ENCODE assay signal across 8 mouse cellular contexts in genomic region chr2:4883009-4883704, GRCm38 (mm10). TPM values are rescaled to one million over a fixed set of nuclear protein-coding genes. Genes with fewer than 3 reads are reported as not detected.
DNase-seq lines count a peak whose midpoint lies in the region; ATAC-seq and TF ChIP-seq lines count a peak whose summit lies in the region.

No protein-coding gene starts in this region.

- peak; percentile 19 for DNase-seq in thymus, adult 2 months
- no peak for DNase-seq in thymus, adult 18-20 months
- DNase-seq in embryonic facial prominence, embryonic 11.5 days (ENCODE audit: low spot score): peak; percentile 56
- DNase-seq in limb, embryonic 11.5 days (ENCODE audit: low spot score): peak; percentile 36
- no peak for DNase-seq in ovary, adult 18-20 months (ENCODE audit: low spot score)
- no peak for DNase-seq in lung, postnatal 36 days
- no peak for DNase-seq in cerebellum, postnatal 4 days (ENCODE audit: low spot score in 2 of 2)

- H3K4me1 ChIP-seq in thymus, adult 2 months (replicated peaks; ENCODE audit: control insufficient read depth, insufficient read depth, low read length): peaks cover 3% of the 10 kb centered on the region; the same call in 1 of the 2 replicates
- peaks cover 4% of the 10 kb centered on the region; the same call in 1 of the 2 replicates for H3K4me1 ChIP-seq in embryonic facial prominence, embryonic 11.5 days (ENCODE audit: control insufficient read depth, insufficient read depth, low read length)
- H3K4me1 ChIP-seq in limb, embryonic 11.5 days (ENCODE audit: control insufficient read depth, insufficient read depth, low read length): peaks cover 8% of the 10 kb centered on the region

- no peak overlapping the region for H3K27ac ChIP-seq in thymus, adult 2 months (ENCODE audit: control insufficient read depth, insufficient read depth, low read length)
- H3K27ac ChIP-seq in embryonic facial prominence, embryonic 11.5 days (replicated peaks; ENCODE audit: low read depth, low read length): peak overlapping the region; percentile 100
- H3K27ac ChIP-seq in limb, embryonic 11.5 days (replicated peaks; ENCODE audit: low read depth, low read length): peak overlapping the region; percentile 100

- ATAC-seq in embryonic facial prominence, embryonic 11.5 days (replicated peaks; ENCODE audit: insufficient number of reproducible peaks, low FRiP score, low TSS enrichment, low read depth): no peak
- no peak for ATAC-seq in limb, embryonic 11.5 days (ENCODE audit: insufficient number of reproducible peaks, low FRiP score, low TSS enrichment, low read depth)
- peak; percentile 35; the same call in 1 of the 2 replicates for ATAC-seq in neutrophil, adult 5-6 weeks (ENCODE audit: extremely low read depth, insufficient number of reproducible peaks, low FRiP score, poor library complexity, severe bottlenecking)

- no peaks in the 10 kb centered on the region for H3K27me3 ChIP-seq in thymus, adult 2 months (ENCODE audit: control insufficient read depth, insufficient read depth, low read length)
- no peaks in the 10 kb centered on the region for H3K27me3 ChIP-seq in embryonic facial prominence, embryonic 11.5 days (ENCODE audit: control insufficient read depth, insufficient read depth, low read length)
- no peaks in the 10 kb centered on the region for H3K27me3 ChIP-seq in limb, embryonic 11.5 days (ENCODE audit: control insufficient read depth, insufficient read depth, low read length)

- H3K4me3 ChIP-seq in thymus, adult 2 months (ENCODE audit: control insufficient read depth, insufficient read depth, low read length): no peak overlapping the region
- H3K4me3 ChIP-seq in embryonic facial prominence, embryonic 11.5 days (ENCODE audit: low read depth, low read length): peak overlapping the region; percentile 67
- peak overlapping the region; percentile 86 for H3K4me3 ChIP-seq in limb, embryonic 11.5 days (ENCODE audit: low read depth, low read length)

- H3K36me3 ChIP-seq in thymus, adult 2 months (ENCODE audit: control insufficient read depth, insufficient read depth, low read length): peaks cover 21% of the 10 kb centered on the region
- H3K36me3 ChIP-seq in embryonic facial prominence, embryonic 11.5 days (replicated peaks; ENCODE audit: control insufficient read depth, insufficient read depth, low read depth, low read length): peaks cover 9% of the 10 kb centered on the region
- peaks cover 11% of the 10 kb centered on the region for H3K36me3 ChIP-seq in limb, embryonic 11.5 days (ENCODE audit: control insufficient read depth, insufficient read depth, low read length)

- TF ChIP-seq CTCF in thymus, adult 2 months (IDR thresholded peaks at IDR 0.05; ENCODE audit: borderline replicate concordance, control insufficient read depth, extremely low read depth, insufficient read depth, low read length, poor library complexity): no peak

- TF ChIP-seq POLR2A in thymus, adult 2 months (IDR thresholded peaks at IDR 0.05; ENCODE audit: control insufficient read depth, extremely low read depth, insufficient read depth, low read length, poor library complexity): no peak

- no peaks in the 10 kb centered on the region for H3K9me3 ChIP-seq in embryonic facial prominence, embryonic 11.5 days (replicated peaks; ENCODE audit: control insufficient read depth, low read length)
- no peaks in the 10 kb centered on the region for H3K9me3 ChIP-seq in limb, embryonic 11.5 days (ENCODE audit: control insufficient read depth, low read length)

- H3K4me2 ChIP-seq in embryonic facial prominence, embryonic 11.5 days (ENCODE audit: low read depth, low read length): peak overlapping the region; percentile 69
- peak overlapping the region; percentile 63 for H3K4me2 ChIP-seq in limb, embryonic 11.5 days (ENCODE audit: low read depth, severe bottlenecking)

- WGBS in thymus, adult 2 months: 1% methylated on average over 18 of the region's 18 CpGs
- WGBS in embryonic facial prominence, embryonic 11.5 days: 3% methylated on average over 18 of the region's 18 CpGs
- 1% methylated on average over 18 of the region's 18 CpGs for WGBS in limb, embryonic 11.5 days

- peak overlapping the region; percentile 98 for H3K9ac ChIP-seq in embryonic facial prominence, embryonic 11.5 days (replicated peaks; ENCODE audit: low read length)
- peak overlapping the region; percentile 100 for H3K9ac ChIP-seq in limb, embryonic 11.5 days (ENCODE audit: low read length)

RNA-seq across cellular contexts. Expression of gene Sephs1, which starts 1.8 kb away (rescaled TPM):
- polyA plus RNA-seq in thymus, adult 2 months (2012; rRNA removed): 34.4 and 38.0 TPM in 2 replicates
- polyA plus RNA-seq in embryonic facial prominence, embryonic 11.5 days (2014; fragmentation: Nextera tagmentation; extraction: Ambion mirVana): 148 and 156 TPM in 2 replicates
- 158 TPM in 2 replicates for polyA plus RNA-seq in limb, embryonic 11.5 days (2014; fragmentation: Nextera tagmentation; extraction: Ambion mirVana)
- 11.0 and 17.6 TPM in 2 replicates for total RNA-seq in neutrophil, adult 5-6 weeks (2017)

RNA-seq across cellular contexts. Expression of gene Phyh, which starts 35.7 kb away (rescaled TPM):
- 25.6 and 39.1 TPM in 2 replicates for polyA plus RNA-seq in thymus, adult 2 months (2012; rRNA removed)
- polyA plus RNA-seq in embryonic facial prominence, embryonic 11.5 days (2014; fragmentation: Nextera tagmentation; extraction: Ambion mirVana): 57.5 and 59.0 TPM in 2 replicates
- polyA plus RNA-seq in limb, embryonic 11.5 days (2014; fragmentation: Nextera tagmentation; extraction: Ambion mirVana): 48.4 and 51.7 TPM in 2 replicates
- total RNA-seq in neutrophil, adult 5-6 weeks (2017): 106 and 112 TPM in 2 replicates

Comparison
In these comparisons a context has a peak if more than half of its experiments do, and no peak if none do; other contexts are left out.
1. DNase-seq: peak in thymus, adult 2 months (single experiment), embryonic facial prominence, embryonic 11.5 days (single experiment) and limb, embryonic 11.5 days (single experiment); none in thymus, adult 18-20 months (0 of 2), ovary, adult 18-20 months (single experiment), lung, postnatal 36 days (single experiment) and cerebellum, postnatal 4 days (0 of 2).